Mouse (Mus musculus): Measurements from ENCODE around the gene Defb20.

The Defb20 gene

DNA sequence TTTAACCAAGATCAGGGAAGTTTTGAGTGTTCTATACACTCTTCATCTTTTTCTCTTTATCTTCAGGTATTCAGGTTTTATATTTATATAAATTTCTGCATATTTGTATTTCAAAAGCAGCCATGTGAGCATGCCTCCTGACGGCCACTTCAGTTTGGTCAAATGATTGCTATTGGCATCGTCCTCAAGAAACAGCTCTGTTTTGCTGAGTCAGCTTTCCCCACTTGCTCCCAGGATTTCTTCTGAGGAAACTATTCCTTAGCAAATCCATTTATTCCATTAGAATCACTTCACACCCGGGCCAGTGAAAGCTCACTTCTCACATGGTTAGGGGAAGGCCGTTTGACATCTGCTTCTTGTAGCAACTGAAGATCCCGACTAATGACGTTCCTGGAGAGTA is 21.2 kb downstream of the Defb20 start:
- DNase-seq (ENCODE audit: low spot score in 2 of 2), result no peak

DNA sequence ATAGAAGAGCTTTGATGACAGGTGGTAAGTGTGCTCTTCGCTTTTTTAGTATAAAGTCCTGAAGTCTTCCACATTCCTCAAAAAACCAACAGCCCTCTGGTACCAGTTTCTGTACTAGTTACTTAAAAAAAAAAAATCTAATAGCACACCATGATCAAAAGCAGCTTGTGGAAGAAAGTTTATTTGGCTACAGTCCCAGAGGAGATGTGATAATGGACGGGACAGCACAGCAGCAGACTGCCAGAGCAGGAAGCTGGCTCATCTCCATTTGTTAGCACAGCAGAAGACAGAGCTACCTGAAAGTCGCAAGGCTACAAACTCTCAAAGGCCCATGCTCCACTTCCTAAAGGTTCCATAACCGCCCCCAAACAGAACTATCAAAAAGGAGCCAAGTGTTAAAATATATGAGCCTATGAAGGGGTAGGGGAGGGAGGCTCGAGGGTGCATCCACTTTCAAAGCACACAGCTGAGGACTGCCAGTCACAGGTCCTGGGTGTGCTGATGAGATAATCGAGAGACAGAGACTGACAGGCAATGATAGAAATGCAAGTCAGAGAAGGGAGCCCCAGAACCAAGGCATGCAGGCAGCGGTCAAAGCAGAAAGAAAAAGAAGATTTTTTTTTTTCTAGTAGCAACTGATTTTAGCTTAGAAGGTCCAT is 23.5 kb downstream of the Defb20 start:
- no peak for DNase-seq (ENCODE audit: low spot score in 2 of 2)

DNA sequence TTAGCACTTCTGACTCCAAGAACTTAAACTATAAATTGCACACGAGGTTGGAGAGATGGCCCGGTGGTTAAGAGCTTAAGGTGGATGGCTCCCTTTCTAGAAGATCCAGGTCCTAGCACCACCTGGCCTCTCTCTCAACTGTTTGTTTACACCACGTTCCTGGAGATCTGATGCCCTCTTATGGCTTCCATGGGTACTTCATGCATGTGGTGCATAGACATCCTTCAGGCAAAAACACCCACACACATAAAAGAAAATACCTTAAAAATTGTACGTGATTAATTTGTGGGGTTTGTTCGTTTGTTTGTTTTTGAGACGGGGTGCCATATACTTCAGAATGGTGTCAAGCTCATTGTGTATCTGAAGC is 24.0 kb downstream of the Defb20 start:
- DNase-seq (ENCODE audit: low spot score in 2 of 2), result no peak

DNA sequence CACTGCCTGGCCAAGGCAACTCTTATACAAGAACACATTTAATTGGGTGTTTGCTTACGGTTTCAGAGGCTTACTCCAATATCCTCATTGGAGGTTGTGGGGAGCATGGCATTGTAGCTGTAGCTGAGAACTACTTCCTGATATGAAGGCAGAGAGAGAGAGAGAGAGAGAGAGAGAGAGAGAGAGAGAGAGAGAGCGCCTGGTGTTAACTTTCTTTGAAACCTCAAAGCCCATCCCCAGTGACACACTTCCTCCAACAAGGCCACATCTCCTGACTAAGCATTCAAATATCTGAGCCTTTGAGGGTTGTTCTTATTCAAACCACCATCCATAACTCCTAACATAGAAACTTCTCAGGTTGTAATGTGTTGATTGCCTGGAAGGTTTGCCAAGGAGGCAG is 27.1 kb downstream of the Defb20 start:
- no peak for DNase-seq (ENCODE audit: low spot score in 2 of 2)

DNA sequence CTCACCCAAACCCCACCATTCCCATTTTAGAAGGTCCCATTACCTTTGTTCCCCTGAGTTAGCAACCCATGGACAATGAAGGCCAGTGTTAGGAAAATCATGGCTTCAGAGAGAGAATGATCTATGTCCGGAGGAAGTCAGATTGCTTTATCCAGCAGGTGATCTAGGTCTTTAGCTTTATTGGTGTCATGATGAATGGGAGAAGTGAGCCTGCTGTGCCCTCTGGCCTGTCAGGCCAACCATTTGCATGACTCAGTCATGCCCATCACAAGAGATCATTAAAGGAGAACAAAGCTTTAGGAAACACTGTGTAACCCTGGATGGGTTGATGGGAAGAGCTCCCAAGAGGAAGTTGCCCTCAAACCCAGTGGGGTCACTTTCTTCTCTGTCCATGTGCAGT is 34.7 kb downstream of the Defb20 start, which contains the start of gene Defb26:
Gene Defb26 (minus strand): TSS at position 101 of the 400 bp plus-strand sequence.
- no peak for DNase-seq (ENCODE audit: low spot score in 2 of 2)

DNA sequence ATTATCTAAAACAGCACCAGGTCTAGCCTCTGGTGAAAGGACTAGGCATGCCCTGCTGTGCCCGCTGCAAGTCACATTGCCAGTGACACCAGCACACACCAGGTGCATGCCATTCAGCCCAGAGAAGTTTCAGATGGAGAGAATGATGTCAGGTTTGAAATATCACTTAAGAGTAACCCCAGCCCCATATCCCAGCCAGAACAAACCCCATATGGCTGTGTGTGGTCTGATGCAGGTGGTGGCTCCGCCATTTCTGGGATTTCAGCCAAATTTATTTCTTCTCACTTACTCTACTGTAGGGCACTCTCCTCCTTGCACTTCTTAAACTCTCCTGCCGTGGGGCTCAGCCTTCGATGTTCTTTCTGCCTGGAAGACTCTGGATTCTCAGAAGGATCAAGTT is 39.2 kb downstream of the Defb20 start:
- no peak for DNase-seq (ENCODE audit: low spot score in 2 of 2)

DNA sequence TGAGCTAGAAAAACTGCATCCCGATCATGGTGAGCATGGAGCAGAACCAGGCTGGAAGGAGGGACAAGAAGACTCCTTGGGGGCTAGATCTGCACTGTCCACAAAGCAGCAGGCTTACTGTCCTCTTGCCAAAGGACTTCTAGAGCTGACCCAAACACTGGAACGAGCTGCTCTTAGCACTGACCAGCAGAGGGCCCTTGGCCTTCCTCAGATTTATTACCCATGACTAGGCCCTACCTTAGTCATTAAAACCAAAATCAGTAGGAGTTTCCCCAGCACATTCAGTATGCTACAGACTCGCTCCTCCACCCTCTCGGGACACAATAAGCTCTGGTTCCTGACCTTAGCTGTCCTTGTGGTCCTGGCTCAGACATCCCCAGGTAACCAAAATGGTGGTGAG is 41.1 kb downstream of the Defb20 start, which contains the start of gene Defb28:
Gene Defb28 (plus strand): TSS at position 275 of the 400 bp plus-strand sequence.
- DNase-seq (ENCODE audit: low spot score in 2 of 2), result no peak
